Mouse (Mus musculus): Measurements from ENCODE around the gene Vmn1r206.
"Not testable (repeated sequence)": the region's sequence is repeated elsewhere in the genome, so short reads cannot be mapped to it uniquely, and the experiment has no call there.

The Vmn1r206 gene

DNA sequence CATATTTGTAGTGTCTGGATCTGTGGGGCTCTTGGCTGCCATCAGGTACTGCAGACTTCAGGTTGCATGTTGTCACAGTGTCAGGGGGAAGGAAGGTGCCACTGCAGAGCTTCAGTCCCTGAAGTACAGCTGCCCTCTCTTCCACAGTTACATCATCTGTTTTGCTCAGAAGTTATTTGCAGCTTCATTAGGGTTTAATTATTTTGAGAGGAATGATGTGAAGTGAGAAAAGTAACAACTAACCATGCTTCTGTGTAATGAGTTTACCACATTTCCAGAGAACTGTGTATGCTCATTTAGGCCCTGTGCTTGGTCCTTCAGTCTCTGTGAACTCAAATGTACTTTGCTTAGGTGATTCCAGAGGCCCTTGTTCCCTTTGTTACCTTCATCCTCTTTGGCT, at the start of gene Vmn1r206:
Vmn1r206 (minus strand) TSS at position 101 of the 400 bp plus-strand sequence.
- not testable (repeated sequence) for DNase-seq (ENCODE audit: low read depth, low spot score)

DNA sequence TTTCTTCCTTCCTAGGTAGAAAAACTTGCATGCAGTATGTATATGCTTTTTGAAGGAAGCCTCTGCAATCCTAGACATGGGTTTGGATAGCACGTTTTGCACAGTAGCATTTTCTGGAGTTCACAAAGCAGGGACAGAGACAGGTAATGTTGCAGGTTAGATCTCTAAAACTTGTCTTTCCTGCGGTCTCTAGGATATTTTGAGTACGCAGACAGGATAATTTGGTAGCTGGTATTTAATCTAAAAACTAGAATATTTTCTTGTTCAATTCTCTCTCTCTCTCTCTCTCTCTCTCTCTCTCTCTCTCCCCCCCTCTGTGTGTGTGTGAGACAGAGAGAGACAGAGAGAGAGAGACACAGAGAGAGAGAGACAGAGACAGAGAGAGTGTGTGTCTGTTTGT, 31.2 kb downstream of the Vmn1r206 start, which contains the start of gene Vmn1r205:
Vmn1r205 (minus strand) TSS at position 101 of the 400 bp plus-strand sequence.
- no peak for DNase-seq (ENCODE audit: low read depth, low spot score)

DNA sequence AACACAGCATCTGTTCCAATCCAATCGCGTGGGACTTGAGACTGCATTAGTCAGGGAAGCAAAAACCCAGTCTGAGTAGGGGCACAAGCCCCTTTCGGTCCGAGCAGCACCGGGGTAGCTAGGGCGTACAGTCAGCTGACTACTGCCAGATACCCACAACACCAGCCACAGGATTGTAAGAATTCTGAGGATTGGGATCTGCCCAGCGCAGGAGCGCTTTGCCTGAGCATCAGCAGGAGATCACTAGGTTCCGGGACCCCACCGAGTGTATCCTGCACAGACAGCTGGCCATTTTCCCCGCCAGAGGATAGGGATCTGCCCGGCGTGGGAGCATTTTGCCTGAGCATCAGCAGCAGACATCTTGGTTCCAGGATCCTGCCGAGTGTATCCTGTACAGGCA, 40.7 kb downstream of the Vmn1r206 start:
- not testable (repeated sequence) for DNase-seq (ENCODE audit: low read depth, low spot score)

DNA sequence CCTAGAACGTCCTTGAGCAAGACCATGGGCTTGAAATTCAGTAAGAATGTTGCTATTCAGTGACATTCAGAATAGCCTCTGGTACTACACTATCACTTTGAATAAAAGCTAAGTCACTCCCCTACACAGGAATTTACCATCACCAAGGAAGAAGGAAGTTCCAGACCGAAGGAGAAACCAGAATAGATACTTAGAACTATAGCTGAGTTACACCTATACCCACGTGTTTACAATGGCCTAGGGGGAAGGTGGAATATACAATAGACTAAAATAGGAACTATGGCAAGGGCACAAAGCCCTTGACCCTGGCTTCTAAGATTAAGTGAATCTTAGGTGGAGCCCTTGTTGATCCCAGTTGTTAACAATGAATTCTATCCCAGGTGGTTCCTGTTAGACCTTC, 49.1 kb downstream of the Vmn1r206 start:
- not testable (repeated sequence) for DNase-seq (ENCODE audit: low read depth, low spot score)
